Mouse (Mus musculus): ENCODE measurements around the gene Matk. TPM values are rescaled to one million over a fixed set of nuclear protein-coding genes. Genes with fewer than 3 reads are reported as not detected.

Matk gene
- polyA plus RNA-seq, 1 experiment from 2014 or later = 8.2 TPM

GRCm38 (mm10) chr10:81298369-81299100 is 45.8 kb downstream of the Matk start:
- peak overlapping the region; percentile 87 for H3K27ac ChIP-seq (ENCODE audit: low read length)
- no peak for ATAC-seq (ENCODE audit: low FRiP score, low TSS enrichment)
- no peak overlapping the region for H3K4me3 ChIP-seq (ENCODE audit: low read length)

GRCm38 (mm10) chr10:81299585-81300351 is 47.0 kb downstream of the Matk start:
- peak overlapping the region; percentile 87 for H3K27ac ChIP-seq (ENCODE audit: low read length)
- H3K9ac ChIP-seq (replicated peaks; ENCODE audit: low read length) = 0 out of 2 replicates have a peak overlapping the region, but pooled peaks have one; percentile 41
- no peak overlapping the region for H3K4me3 ChIP-seq (ENCODE audit: low read length)
- peaks cover 80% of the 10 kb centered on the region for H3K4me1 ChIP-seq (ENCODE audit: insufficient read depth, low read length)
- no peaks in the 10 kb centered on the region for H3K36me3 ChIP-seq (ENCODE audit: insufficient read depth, low read length)
- no peaks in the 10 kb centered on the region for H3K27me3 ChIP-seq (ENCODE audit: insufficient read depth, low read length)
- WGBS = 84% methylated on average over 14 of the region's 14 CpGs
- peak; percentile 59; the same call in 1 of the 2 replicates for ATAC-seq (ENCODE audit: low FRiP score, low TSS enrichment)
- no peaks in the 10 kb centered on the region for H3K9me3 ChIP-seq (ENCODE audit: low read length)
- 0 out of 2 replicates have a peak overlapping the region, but pooled peaks have one; percentile 11 for H3K4me2 ChIP-seq (replicated peaks; ENCODE audit: low read depth, low read length)

More at GRCm38 (mm10) chr10:81298369-81299100, 45.8 kb downstream of the Matk start:
- Histone ChIP-seq H3K9me3 (ENCODE audit: low read length) (no peaks in the 10 kb centered on the region), H3K36me3 (ENCODE audit: insufficient read depth, low read length) (no peaks in the 10 kb centered on the region), H3K9ac (replicated peaks; ENCODE audit: low read length) (no peak overlapping the region), H3K4me2 (replicated peaks; ENCODE audit: low read depth, low read length) (no peak overlapping the region), H3K4me1 (ENCODE audit: insufficient read depth, low read length) (peaks cover 82% of the 10 kb centered on the region), H3K27me3 (ENCODE audit: insufficient read depth, low read length) (no peaks in the 10 kb centered on the region)
- WGBS = 88% methylated on average over 17 of the region's 17 CpGs

- Histone ChIP-seq H3K9ac (replicated peaks; ENCODE audit: low read length) (peak overlapping the region; percentile 42; the same call in 1 of the 2 replicates), H3K4me3 (ENCODE audit: low read length) (no peak overlapping the region), H3K4me2 (replicated peaks; ENCODE audit: low read depth, low read length) (no peak overlapping the region), H3K36me3 (ENCODE audit: insufficient read depth, low read length) (no peaks in the 10 kb centered on the region), H3K4me1 (ENCODE audit: insufficient read depth, low read length) (peaks cover 79% of the 10 kb centered on the region), H3K9me3 (ENCODE audit: low read length) (no peaks in the 10 kb centered on the region), H3K27ac (ENCODE audit: low read length) (peak overlapping the region; percentile 87), H3K27me3 (ENCODE audit: insufficient read depth, low read length) (no peaks in the 10 kb centered on the region)
- peak; percentile 66 for ATAC-seq (ENCODE audit: low FRiP score, low TSS enrichment)
- 69% methylated on average over 9 of the region's 9 CpGs for WGBS
Measured at GRCm38 (mm10) chr10:81300352-81300907, 47.7 kb downstream of the Matk start.

- peaks cover 8% of the 10 kb centered on the region; the same call in 1 of the 2 replicates for H3K36me3 ChIP-seq (ENCODE audit: insufficient read depth, low read length)
- H3K27me3 ChIP-seq (ENCODE audit: insufficient read depth, low read length) = no peaks in the 10 kb centered on the region
- WGBS = 79% methylated on average over 9 of the region's 9 CpGs
- H3K9me3 ChIP-seq (ENCODE audit: low read length) = no peaks in the 10 kb centered on the region
- ATAC-seq (ENCODE audit: low FRiP score, low TSS enrichment) = no peak
- peaks cover 75% of the 10 kb centered on the region for H3K4me1 ChIP-seq (ENCODE audit: insufficient read depth, low read length)
- no peak overlapping the region for H3K4me3 ChIP-seq (ENCODE audit: low read length)
- H3K4me2 ChIP-seq (replicated peaks; ENCODE audit: low read depth, low read length) = no peak overlapping the region
- H3K9ac ChIP-seq (replicated peaks; ENCODE audit: low read length) = no peak overlapping the region
- peak overlapping the region; percentile 87 for H3K27ac ChIP-seq (ENCODE audit: low read length)
Measured at GRCm38 (mm10) chr10:81301321-81301720, 48.6 kb downstream of the Matk start.

GRCm38 (mm10) chr10:81302288-81302687 is 49.6 kb downstream of the Matk start:
- Histone ChIP-seq H3K4me3 (ENCODE audit: low read length) (no peak overlapping the region), H3K9me3 (ENCODE audit: low read length) (no peaks in the 10 kb centered on the region), H3K9ac (replicated peaks; ENCODE audit: low read length) (0 out of 2 replicates have a peak overlapping the region, but pooled peaks have one; percentile 32), H3K4me2 (replicated peaks; ENCODE audit: low read depth, low read length) (peak overlapping the region; percentile 20; the same call in 1 of the 2 replicates), H3K27me3 (ENCODE audit: insufficient read depth, low read length) (no peaks in the 10 kb centered on the region), H3K4me1 (ENCODE audit: insufficient read depth, low read length) (peaks cover 73% of the 10 kb centered on the region), H3K27ac (ENCODE audit: low read length) (peak overlapping the region; percentile 56), H3K36me3 (ENCODE audit: insufficient read depth, low read length) (peaks cover 16% of the 10 kb centered on the region)
- 53% methylated on average over 4 of the region's 4 CpGs for WGBS
- no peak for ATAC-seq (ENCODE audit: low FRiP score, low TSS enrichment)

- Histone ChIP-seq H3K9me3 (ENCODE audit: low read length) (no peaks in the 10 kb centered on the region), H3K4me2 (replicated peaks; ENCODE audit: low read depth, low read length) (peak overlapping the region; percentile 20; the same call in 1 of the 2 replicates), H3K36me3 (ENCODE audit: insufficient read depth, low read length) (peaks cover 22% of the 10 kb centered on the region), H3K27me3 (ENCODE audit: insufficient read depth, low read length) (no peaks in the 10 kb centered on the region), H3K27ac (ENCODE audit: low read length) (peak overlapping the region; percentile 56), H3K9ac (replicated peaks; ENCODE audit: low read length) (peak overlapping the region; percentile 32), H3K4me3 (ENCODE audit: low read length) (no peak overlapping the region), H3K4me1 (ENCODE audit: insufficient read depth, low read length) (peaks cover 68% of the 10 kb centered on the region)
- WGBS = 63% methylated on average over 14 of the region's 14 CpGs
- no peak for ATAC-seq (ENCODE audit: low FRiP score, low TSS enrichment)
Measured at GRCm38 (mm10) chr10:81302781-81303218, 50.1 kb downstream of the Matk start.

GRCm38 (mm10) chr10:81303258-81303657 is 50.5 kb downstream of the Matk start:
- 68% methylated on average over 10 of the region's 10 CpGs for WGBS
- no peak for ATAC-seq (ENCODE audit: low FRiP score, low TSS enrichment)
- peak overlapping the region; percentile 29 for H3K9ac ChIP-seq (replicated peaks; ENCODE audit: low read length)
- 0 out of 2 replicates have a peak overlapping the region, but pooled peaks have one; percentile 20 for H3K4me2 ChIP-seq (replicated peaks; ENCODE audit: low read depth, low read length)
- H3K36me3 ChIP-seq (ENCODE audit: insufficient read depth, low read length) = peaks cover 26% of the 10 kb centered on the region
- no peak overlapping the region for H3K4me3 ChIP-seq (ENCODE audit: low read length)
- peaks cover 64% of the 10 kb centered on the region for H3K4me1 ChIP-seq (ENCODE audit: insufficient read depth, low read length)
- no peaks in the 10 kb centered on the region for H3K27me3 ChIP-seq (ENCODE audit: insufficient read depth, low read length)
- H3K27ac ChIP-seq (ENCODE audit: low read length) = peak overlapping the region; percentile 56
- no peaks in the 10 kb centered on the region for H3K9me3 ChIP-seq (ENCODE audit: low read length)

- H3K9ac ChIP-seq (replicated peaks; ENCODE audit: low read length) = no peak overlapping the region
- 67% methylated on average over 7 of the region's 7 CpGs for WGBS
Measured at GRCm38 (mm10) chr10:81303761-81304160, 51.0 kb downstream of the Matk start.

GRCm38 (mm10) chr10:81304597-81305238 is 52.0 kb downstream of the Matk start:
- Histone ChIP-seq H3K4me1 (ENCODE audit: insufficient read depth, low read length) (peaks cover 52% of the 10 kb centered on the region), H3K36me3 (ENCODE audit: insufficient read depth, low read length) (peaks cover 40% of the 10 kb centered on the region), H3K4me3 (ENCODE audit: low read length) (no peak overlapping the region), H3K9ac (replicated peaks; ENCODE audit: low read length) (0 out of 2 replicates have a peak overlapping the region, but pooled peaks have one; percentile 25), H3K9me3 (ENCODE audit: low read length) (no peaks in the 10 kb centered on the region), H3K27me3 (ENCODE audit: insufficient read depth, low read length) (no peaks in the 10 kb centered on the region), H3K27ac (ENCODE audit: low read length) (no peak overlapping the region), H3K4me2 (replicated peaks; ENCODE audit: low read depth, low read length) (no peak overlapping the region)
- no peak for ATAC-seq (ENCODE audit: low FRiP score, low TSS enrichment)
- 16% methylated on average over 8 of the region's 9 CpGs for whole genome bisulfite sequencing

More at GRCm38 (mm10) chr10:81303761-81304160, 51.0 kb downstream of the Matk start:
- no peak for ATAC-seq (ENCODE audit: low FRiP score, low TSS enrichment)
- Histone ChIP-seq H3K9me3 (ENCODE audit: low read length) (no peaks in the 10 kb centered on the region), H3K27me3 (ENCODE audit: insufficient read depth, low read length) (no peaks in the 10 kb centered on the region), H3K4me2 (replicated peaks; ENCODE audit: low read depth, low read length) (no peak overlapping the region), H3K36me3 (ENCODE audit: insufficient read depth, low read length) (peaks cover 31% of the 10 kb centered on the region), H3K27ac (ENCODE audit: low read length) (no peak overlapping the region), H3K4me3 (ENCODE audit: low read length) (no peak overlapping the region), H3K4me1 (ENCODE audit: insufficient read depth, low read length) (peaks cover 62% of the 10 kb centered on the region)
